Mouse (Mus musculus): ENCODE data around the gene Hs2st1.

Gene Hs2st1

DNA sequence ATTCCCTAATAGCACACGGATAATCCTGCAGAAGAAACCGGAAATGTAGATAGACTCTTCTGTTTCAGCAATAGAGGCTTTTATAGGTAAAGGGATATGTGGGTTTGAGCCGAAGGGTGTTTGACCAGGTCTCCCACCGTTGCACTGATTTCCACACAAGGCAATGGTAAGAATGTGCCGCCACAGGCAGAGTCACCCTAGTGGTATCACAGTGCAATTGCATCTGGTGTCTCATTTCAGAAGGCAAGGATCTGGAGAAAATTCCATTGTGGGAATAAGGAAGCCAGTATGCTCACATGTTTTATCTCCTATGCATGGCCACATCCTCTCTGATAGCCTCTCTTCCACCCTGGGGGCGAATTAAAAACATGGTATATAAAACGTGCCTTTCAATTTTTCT is 171.8 kb downstream of the Hs2st1 start:
- no peak for DNase-seq (ENCODE audit: low spot score in 2 of 2)

GRCm38 (mm10) chr3:144396478-144396877 is 173.5 kb downstream of the Hs2st1 start:
- DNase-seq (ENCODE audit: low spot score in 2 of 2): no peak

DNA sequence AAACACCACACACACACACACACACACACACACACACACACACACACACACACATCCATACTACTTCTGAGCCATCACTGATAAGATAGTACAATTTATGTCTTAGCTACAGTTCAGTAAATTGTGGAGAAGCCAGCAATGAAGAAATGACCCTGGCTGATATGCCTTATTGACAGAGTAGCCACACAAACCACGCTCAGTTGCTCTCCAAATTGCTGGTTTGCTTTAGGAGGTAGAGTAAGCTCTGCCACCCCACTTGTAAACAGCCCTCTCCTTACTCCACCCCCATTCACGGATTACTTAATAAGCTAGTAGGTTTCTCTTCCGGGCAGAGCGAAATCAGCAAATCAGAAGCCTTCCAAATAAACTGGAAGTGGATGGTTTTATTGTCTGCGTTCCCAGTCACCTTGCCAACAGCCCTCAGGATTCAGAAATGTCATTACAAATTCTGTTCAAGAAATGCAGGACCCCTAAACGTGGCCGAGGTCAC is 175.5 kb downstream of the Hs2st1 start:
- DNase-seq (ENCODE audit: low spot score in 2 of 2): no peak

DNA sequence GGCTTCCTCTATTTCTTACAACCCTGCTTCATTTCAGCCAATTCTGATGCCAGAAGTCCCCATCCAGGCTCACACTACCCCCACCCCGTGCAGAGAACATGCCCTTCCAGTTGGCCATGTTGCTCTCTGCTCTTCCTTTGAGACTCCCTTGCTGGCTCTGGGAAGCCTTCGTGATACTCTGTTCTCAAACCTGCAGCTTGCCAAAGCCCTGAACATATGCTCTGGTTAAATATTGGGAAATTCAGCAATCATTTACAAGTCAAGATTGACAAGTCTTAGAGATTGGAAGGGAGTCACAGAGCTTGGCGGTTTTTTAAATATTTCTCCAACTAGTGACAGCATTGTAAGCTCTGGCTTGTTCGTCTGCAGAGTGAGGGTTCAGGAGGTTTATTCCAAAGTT is 183.5 kb downstream of the Hs2st1 start:
- DNase-seq (ENCODE audit: low spot score in 2 of 2): no peak

DNA sequence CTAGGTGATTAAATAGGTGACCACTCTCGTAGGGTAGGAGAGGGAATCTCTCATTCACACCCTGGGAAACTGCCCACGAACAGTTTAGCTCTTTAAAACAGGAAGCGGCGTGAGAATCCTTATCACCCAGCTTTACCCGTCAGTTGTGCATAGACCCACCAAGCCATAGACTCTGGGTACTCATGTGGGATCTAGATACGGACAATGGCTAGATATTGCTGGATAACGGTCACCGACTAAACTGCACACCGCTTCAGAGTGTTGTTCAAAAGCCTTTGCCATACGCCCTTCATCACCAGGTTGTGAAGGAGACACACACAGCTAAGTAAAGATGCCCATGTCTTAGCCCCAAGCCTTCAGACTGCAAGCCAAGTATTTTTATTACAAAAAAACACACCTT is 185.3 kb downstream of the Hs2st1 start:
- no peak for DNase-seq (ENCODE audit: low spot score in 2 of 2)

GRCm38 (mm10) chr3:144381431-144381980 is 188.5 kb downstream of the Hs2st1 start:
- no peak for DNase-seq (ENCODE audit: low spot score in 2 of 2)

DNA sequence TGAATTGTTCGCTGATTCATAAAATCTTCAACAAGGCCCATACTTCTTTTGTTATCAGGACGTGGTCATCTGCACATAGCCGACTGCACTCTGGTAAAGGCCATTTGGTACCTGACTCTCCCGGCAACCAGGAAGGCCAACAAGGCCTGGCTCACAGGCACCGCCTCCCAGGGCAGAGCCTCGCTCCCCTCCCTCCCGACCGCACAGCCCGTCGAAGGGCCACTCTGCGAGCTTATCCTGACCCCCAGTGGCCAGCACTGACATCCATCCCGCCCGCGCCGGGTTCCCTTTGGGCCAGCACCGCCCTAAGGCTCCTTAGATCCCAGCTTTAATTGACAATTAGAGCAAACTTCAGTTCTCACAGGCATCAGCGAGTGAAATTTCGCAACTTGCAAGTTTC is 189.1 kb downstream of the Hs2st1 start:
- peak in 1 of 2 experiments; percentile 51 for DNase-seq (ENCODE audit: low spot score in 2 of 2)

- no peak for DNase-seq (ENCODE audit: low spot score in 2 of 2)
These were observed 190.2 kb downstream of the Hs2st1 start for GRCm38 (mm10) chr3:144379801-144380200.
